Mouse (Mus musculus) stomach, postnatal 0 days (tissue): ENCODE measurements around the gene Morn1.

ENCODE experiments used
- CTCF ChIP-seq: IDR thresholded peaks from 2 replicates; pipeline ENCODE4 v1.5.1; 2016; ENCODE audit warnings: antibody characterized with exemption, low read depth, mild to moderate bottlenecking, moderate library complexity
- EP300 ChIP-seq: optimal IDR thresholded peaks from 2 replicates; pipeline ENCODE3; 2016; ENCODE audit warnings: antibody characterized with exemption

DNA sequence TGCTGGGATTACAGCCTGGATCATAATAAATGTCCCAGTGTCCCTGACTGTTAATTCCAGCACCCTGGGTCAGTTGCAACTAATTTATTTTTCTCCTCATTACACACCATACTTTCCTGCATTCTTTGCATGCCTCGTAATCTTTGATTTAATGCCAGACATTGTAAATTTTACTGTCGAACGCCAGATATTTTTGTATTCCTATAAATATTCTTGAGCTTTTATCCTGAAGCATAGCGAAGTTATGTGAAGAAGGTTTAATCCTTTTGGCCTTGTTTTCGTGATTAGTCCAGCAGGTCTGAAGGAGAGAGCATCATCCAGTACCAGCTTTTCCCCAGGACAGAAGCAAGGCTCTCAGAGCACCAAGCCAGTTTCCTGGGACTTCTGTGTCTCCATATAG, 23.1 kb downstream of the Morn1 start:
- TF ChIP-seq CTCF (no peak), EP300 (no peak)
